Mouse (Mus musculus) right cerebral cortex, postnatal 14 days (tissue): Measurements from ENCODE around the gene Gm49336.

Experiments used
- DNase-seq: peaks from one replicate; pipeline ENCODE4 v3.0.0; 2022

Gm49336 gene

DNA sequence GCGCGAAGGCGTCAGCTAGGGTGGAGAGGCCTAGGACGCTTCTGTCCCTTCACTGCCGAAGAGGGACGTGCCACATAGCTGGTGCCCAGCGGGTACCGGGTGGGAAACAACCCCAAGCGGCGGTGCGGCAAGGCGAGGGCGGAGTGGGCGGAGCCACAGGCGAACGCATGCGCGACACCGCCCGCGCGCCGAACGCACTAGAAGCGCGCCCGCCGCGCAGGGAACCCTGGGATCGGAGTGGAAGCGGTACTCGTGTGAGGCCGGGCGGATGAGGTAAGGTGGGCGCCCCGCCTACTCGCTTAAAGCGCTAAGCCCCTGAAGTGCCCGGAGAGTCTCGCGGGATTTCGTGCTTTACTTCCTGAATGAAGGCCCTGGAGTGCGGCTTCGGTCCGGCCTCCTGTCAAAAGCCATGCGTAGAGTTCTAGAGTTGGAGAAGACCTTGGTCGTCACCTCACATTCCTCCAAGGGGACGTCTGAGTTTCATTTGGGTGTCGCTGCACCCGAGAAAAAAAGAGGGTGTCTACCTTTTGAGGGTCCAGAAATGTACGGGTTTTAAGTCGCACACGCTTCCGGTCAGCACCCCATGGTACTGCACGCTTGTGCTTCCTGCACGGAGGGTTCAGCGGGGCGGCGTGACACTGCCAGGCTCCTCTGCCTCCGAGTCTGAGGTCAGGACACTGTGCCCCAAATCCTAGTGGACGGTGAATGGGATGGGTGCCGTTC lies at the start of gene Gm49336, which contains the start of gene Nupl1:
Gene Gm49336, minus strand, starts transcription at position 227 of the 723 bp plus-strand sequence.
Gene Nupl1, minus strand, starts transcription at position 151 of the 723 bp plus-strand sequence.
- peak; percentile 99 for DNase-seq

- no peak for DNase-seq
Observed at GRCm38 (mm10) chr14:60301024-60301423, 49.7 kb upstream of the Gm49336 start.

GRCm38 (mm10) chr14:60300224-60300991 lies 49.1 kb upstream of the Gm49336 start:
- peak; percentile 10 for DNase-seq

- DNase-seq, result no peak
Observed at GRCm38 (mm10) chr14:60295531-60295930, 44.2 kb upstream of the Gm49336 start.

DNA sequence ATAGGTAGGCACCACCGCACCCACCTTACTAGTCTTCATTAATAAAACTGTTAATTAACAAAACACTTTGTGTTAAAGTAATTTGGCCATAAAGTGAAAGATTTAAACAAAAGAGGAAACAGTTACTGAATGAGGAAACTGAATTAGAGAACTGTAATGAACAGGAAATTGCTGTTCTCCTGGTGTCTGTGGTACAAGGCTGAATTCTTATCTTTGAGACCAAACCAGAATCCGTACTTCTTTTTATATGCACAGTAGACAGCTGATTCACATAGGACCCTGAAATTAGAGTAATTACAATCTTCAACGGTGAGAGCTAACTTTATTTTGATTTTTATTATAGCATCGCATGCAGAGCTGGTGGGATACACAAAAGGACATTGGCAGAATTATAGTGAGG lies 39.1 kb upstream of the Gm49336 start:
- DNase-seq, result no peak

DNA sequence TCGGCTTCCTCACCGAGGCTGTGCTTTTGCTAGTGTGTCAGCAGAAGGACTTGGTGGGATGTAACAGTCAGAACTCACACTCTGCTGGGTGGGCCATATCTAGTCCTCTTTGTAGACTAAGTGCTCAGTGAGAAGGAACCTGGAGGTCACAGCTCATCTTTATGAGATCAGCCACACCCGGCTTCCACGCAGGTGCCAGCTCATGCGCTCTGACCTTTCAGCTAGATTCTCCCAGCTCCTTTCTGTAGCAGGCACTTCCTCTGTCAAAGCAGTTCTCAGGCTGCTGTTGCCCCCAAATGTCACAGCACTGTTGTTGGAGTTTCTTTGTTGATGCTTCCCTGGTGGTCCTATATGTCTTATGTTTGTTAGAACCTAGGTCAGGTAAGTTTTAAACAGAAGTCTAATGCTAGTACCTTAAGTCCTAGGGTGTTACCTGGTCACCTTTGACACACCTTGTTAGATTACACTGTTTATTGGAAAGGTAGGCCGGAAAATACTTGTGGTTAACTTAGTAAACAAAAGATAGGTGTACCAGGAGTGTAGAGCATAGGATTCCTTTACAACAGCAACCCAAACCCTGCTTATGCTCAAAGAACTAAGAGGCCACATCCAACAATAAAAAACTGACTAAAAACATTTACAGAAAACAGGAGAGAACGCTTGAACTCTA lies 35.0 kb upstream of the Gm49336 start:
- no peak for DNase-seq

DNA sequence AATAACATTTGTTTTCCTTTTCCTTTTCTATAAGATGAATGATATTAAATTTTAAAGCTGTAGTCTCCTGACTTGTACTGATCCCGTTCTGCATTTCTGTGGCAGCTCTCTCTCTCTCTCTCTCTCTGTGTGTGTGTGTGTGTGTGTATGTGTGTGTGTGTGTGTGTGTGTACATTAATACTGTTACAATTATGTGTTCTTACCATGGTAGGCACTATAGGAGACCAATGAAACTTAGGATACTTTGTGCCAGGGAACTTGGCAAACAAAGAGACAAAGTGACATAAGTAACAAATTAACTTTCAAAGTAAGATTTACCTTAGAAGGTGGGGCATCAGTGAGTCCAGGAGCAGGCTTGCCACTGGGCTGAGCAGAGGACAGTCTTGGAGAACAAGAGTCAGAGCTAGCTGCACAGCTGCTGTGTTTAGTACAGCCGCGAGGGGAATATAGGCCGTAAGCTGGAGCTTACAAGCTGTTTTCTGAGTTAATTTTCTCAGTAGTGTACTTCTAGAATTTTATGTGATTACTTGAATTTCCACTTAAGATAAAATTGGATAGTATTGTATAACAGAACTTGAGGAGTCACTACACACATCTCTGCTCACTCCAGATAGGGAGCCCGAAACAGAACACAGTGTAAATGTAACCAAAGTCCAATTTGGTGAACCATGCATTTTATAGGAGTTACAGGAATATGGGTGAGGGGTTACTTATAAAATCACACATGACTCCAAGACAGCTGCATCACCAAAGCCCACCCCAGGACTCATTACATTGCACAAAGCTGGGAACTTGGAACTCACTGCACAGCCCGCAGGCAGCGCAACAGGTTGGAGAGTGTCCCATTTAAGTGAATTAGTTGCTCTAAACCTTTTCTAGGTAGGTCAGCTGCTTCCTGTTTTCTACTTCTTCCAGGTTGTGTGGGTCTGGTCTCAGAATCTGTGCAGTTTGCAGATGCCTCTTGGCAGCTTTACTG lies 24.3 kb upstream of the Gm49336 start:
- no peak for DNase-seq

- no peak for DNase-seq
Observed at GRCm38 (mm10) chr14:60273346-60273745, 22.0 kb upstream of the Gm49336 start.

GRCm38 (mm10) chr14:60269333-60269732 lies 18.0 kb upstream of the Gm49336 start:
- no peak for DNase-seq

- peak; percentile 89 for DNase-seq
Observed at GRCm38 (mm10) chr14:60264990-60265876, 13.9 kb upstream of the Gm49336 start, which contains the start of gene Mtmr6. Gene Mtmr6 (plus strand): TSS chr14:60265228.

DNA sequence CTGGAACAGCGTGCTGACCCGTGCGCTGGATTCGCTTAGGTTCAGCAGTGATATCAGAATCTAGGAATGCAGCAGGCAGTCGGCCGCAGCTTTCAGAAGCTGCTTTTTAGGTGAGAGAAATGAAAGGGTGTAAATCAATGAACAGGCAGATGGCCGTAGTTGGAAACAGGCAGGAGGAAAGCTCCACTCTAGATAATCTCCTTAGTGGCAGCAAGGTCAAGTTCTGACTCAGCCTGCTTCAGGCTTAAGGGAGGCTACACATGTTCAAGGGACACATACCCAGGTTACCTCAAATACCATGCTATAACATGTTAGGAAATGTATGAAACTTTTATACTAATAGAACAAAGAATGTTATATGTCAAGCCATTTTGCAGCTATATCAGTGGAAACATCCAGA lies 11.0 kb upstream of the Gm49336 start:
- no peak for DNase-seq

- DNase-seq, result no peak
Observed at GRCm38 (mm10) chr14:60257851-60258250, 6.5 kb upstream of the Gm49336 start.

GRCm38 (mm10) chr14:60257101-60257500 lies 5.8 kb upstream of the Gm49336 start:
- DNase-seq, result no peak

DNA sequence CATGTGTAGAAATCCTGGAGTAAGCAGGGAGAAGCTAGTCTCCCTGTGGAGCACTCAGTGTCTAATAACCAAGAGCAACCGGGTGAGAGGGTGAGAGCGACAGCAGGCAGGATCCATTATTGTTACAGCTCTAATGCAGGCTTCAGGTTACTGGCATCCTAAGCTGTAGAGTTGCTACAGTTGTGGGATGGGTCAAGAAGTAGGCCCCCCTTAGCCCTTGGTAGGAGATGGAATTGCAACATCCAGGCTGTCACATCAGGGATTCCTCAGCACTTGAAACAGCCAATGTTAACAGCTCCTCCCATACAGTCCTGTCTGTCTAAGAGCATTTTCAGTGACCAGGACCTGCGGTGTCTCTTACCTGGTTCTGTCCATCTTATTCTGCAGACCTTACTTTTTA lies 5.0 kb upstream of the Gm49336 start:
- no peak for DNase-seq

DNA sequence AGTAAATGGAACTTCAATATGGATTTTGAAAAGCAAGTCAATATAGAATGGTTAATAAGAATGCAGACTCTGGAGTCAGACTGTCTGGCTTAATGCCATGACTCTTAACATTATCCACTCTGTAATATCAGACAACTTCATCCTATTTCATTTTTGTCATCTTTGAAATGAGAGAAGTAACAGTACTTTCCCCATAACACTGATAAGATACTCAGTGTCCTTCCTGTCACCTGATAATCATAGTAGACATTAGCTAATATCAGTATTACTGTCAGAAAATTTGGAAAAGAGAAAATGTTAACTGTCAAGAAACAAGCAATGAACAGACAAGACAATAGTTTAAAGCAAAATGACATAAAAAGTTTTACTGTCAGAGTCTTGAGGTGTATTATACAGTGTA lies 3.5 kb upstream of the Gm49336 start:
- no peak for DNase-seq

DNA sequence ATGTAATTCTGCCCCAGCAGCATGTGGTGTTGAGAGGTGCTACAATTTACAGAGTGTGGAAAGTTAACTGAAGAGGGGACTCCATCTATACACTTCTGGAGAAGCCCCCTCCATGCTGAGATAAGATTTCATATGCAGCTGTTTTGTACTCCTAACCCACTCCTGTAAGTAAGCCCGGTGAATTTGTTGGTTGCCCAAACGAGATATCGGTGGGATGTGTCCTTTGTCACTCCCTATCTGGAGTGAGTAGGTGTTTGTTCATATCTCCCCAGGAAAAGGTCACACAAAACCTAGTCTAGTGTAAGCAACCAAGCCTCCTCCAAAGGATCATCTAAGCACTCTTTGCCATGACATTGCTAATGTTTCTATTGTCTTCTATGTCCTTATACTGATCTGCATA lies 2.2 kb upstream of the Gm49336 start:
- DNase-seq, result no peak

DNA sequence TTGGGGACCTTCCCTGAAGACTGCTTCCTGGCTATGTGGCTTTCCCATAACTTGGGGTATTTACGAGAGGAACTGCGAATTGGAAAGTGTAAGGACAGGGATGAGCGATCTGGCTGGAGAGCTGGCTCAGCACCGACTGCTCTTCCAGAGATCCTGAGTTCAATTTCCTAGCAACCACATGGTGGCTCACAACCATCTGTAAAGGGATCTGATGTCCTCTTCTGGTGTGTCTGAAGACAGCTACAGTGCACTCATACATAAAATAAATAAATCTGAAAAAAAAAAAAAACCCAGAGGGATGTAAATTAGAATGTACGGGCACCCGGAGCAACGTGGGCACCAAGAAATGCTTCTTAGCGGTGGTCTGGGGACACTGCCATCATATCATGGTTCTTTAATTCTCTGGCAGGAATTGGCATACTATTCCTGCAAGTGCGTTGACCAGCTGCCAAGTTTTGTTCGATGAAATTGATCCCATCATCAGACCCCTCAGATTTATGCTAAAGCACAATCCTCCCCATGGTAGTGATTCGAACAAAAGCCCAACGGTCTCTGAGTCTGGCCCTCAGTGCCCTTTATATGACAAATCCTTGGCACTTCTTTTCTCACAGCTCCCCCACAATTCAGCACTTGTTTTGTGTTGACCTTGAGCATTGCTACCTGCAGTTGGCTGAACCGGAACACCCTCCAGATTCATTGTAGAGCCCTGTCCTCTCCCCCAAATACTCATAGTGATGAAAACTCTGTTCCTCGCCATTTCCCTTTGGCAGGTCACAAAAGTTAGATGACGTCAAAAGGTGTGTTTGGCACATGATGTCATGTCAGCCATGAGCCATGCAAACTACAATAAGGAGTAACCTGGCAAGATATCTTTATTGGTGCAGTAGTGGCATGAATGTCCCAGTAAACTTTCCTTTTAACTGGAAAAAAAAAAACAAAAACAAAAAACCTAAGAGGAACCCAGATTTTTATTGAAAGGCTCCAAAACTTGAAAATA lies 995 bp upstream of the Gm49336 start:
- peak; percentile 41 for DNase-seq

DNA sequence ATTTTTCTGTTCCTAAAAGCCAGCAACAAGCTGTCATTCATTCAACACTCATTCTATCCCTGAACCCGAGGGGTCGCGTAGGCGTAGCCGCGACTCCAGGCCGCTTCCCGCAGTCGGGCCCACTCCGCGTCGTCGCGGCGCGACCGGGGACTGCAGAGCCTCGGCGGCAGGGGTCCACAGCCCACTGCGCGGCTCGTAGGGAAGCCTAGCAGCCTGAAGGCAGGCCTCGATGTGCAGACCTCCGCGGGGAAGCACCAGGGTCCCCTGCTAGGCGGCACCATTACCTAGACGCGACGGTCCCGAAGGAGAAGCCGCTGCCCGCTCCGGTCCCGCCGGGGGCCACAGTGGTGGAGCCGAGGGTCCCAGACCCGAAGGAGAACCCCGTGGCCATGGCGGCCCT lies 428 bp downstream of the Gm49336 start:
- DNase-seq, result peak; percentile 60

DNA sequence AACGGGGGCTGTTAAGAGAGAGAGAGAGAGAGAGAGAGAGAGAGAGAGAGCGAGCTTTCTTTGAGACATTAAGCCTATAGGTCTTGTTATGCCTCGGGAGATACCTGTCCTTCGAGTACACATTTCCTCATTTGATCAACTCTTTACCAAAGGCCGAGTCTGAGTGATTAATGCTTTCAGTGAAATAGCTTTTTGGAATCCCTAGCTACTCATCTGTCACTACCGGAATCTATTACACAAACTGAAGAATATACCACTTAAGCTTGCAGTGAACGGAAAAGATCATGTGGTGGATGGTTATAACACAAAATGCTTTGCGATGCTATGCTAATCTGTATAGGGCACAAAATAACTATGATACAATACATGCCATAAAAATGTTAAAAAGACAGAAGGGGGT lies 941 bp downstream of the Gm49336 start:
- DNase-seq, result no peak

DNA sequence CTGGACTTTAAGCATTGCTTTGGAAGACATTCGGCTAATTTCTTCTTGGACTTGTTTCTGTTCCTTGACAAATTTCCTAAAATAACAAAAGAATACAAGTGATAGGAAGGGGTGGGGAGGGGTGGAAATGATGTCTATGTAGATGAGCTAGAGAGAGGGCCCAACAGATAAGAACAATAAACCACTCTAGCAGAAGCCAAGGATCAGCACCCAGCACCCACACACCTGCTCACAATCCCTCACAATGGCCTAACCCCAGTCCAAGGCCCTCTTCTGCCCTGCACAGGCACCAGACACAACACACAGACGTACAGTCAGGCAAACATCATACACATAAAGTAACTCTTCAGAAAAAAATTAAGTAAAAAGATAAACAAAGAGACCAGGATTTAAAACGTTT lies 12.8 kb downstream of the Gm49336 start:
- no peak for DNase-seq
